Mouse (Mus musculus) cerebellum, postnatal 14 days (tissue): ENCODE results near the gene Sult2b1.

ENCODE experiments used
- DNase-seq, 2 experiments: peaks; one replicate each; pipeline ENCODE4 v3.0.0; 2021; ENCODE audit warnings: mixed read lengths in 2 of 2

The Sult2b1 gene

GRCm38 (mm10) chr7:45770427-45771082, 13.9 kb downstream of the Sult2b1 start:
- DNase-seq = no peak

GRCm38 (mm10) chr7:45767500-45767899, 17.0 kb downstream of the Sult2b1 start:
- DNase-seq = no peak

- DNase-seq = no peak
Measured at GRCm38 (mm10) chr7:45766764-45767163, 17.7 kb downstream of the Sult2b1 start.

- DNase-seq = no peak
Measured at GRCm38 (mm10) chr7:45765995-45766394, 18.5 kb downstream of the Sult2b1 start.

DNA sequence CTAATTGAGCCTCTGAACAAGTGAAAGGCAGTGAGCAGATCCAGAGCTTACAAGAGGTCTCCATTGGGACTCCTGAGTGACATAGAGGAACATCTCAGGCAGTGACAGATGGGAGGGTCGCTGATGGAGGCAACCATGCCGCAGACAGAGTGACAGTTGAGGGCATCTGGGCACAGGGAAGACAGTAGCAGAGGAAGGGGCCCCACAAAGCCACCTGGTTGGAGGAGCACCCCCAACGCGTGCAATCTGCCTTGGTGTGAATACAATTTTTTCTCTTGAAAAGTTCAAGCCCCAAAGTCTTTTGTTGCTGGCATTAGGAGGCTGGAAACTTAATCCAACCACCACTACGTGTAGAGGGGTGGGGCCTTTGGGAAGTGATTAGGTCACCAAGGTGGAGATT, 24.3 kb downstream of the Sult2b1 start:
- no peak for DNase-seq

DNA sequence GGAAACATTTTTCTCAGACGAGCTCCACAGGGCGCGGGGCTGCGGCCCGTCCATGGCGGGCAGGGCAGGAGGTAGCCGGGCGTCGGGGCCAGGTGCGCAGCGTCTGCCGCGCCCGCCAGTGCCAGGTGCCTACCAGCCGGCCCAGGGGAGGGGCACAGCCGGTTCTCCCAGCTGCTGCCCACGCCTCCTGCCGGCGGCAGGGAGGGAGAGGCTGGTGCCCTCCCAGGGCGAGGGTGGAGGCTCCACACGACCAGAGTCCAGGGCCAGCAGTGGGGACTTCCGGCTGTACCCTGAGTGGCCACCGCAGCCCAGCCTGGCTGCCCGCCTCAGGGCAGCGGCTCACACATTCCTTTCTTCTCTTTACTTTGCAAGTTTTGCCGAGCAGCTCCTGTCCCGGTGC, 25.1 kb downstream of the Sult2b1 start:
- no peak for DNase-seq

GRCm38 (mm10) chr7:45755703-45756102, 28.8 kb downstream of the Sult2b1 start:
- no peak for DNase-seq

DNA sequence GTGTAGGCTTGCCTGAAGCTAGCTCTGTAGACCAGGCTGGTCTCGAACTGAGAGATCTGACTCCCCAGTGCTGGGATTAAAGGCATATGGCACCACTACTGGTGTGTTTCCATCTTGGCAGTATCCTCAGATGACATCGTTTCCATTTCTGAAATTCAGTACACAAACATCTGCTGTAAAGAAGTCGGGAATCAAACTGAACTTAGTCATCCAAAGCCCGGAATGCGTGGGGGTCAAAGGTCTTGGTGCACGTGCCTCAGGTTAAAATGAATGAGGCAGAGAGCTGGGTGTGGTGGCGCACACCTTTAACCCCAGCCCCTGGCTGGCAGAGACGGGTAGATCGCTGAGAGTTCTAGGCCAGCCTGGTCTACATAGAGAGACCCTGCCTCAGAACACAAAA, 34.3 kb downstream of the Sult2b1 start:
- no peak for DNase-seq

- DNase-seq = no peak
Measured at GRCm38 (mm10) chr7:45749401-45749800, 35.1 kb downstream of the Sult2b1 start.

DNA sequence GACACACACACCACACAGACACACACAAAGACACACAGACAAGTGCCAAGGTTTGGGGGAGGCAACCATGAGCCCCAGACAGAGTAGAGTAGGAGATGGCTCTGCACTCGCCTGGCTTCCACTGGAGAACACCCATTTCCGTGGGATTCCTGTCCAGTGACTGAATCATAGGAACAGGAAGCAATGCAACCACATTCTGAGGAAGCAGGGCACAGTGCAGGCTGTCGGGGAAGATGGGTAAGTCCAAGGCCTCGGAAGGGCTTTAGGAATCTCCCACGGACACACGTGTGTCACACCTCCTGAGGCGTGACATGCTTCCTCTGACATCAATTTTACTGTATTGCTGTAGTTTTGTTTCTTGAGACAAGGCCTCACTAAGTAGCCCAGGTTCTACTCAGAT, 36.4 kb downstream of the Sult2b1 start:
- DNase-seq = no peak

DNA sequence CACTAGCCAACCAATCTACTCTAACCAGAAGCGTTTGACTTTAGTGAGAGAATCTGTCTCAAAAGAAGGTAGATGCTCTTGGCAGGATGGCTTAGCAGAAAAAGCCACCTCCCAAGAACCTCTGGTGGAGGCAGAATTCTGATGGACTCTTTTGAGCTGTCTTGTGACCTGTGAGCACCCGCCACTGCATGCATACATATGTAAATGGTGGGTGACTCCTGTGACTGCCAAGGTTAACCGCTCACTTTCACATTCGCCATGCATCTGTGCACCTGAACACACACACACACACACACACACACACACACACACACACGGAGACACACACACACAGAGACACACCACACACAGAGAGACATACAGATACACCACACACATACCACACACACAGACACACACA, 37.0 kb downstream of the Sult2b1 start:
- DNase-seq = no peak

GRCm38 (mm10) chr7:45746518-45746917, 38.0 kb downstream of the Sult2b1 start:
- DNase-seq = no peak

DNA sequence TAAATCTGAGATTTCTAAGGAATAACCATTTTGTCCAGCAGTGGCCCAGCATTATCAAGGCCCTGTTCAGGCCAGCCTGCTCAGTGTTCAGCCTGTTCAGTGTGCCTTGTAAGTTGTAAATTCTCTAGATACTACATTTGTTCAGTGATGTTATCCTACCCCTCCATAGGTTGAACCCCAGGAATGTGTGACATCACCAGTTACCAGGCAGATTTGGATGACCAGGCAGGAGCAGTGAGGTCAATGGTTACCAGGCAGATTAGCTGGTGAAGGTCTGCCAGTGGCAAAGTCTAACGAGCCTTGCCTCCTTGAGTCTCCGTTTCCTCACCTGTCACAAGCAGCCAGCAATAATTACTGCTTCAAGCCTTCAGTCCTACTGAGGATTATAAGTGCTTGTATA, 40.1 kb downstream of the Sult2b1 start:
- peak; percentile 85 to 97 for DNase-seq

DNA sequence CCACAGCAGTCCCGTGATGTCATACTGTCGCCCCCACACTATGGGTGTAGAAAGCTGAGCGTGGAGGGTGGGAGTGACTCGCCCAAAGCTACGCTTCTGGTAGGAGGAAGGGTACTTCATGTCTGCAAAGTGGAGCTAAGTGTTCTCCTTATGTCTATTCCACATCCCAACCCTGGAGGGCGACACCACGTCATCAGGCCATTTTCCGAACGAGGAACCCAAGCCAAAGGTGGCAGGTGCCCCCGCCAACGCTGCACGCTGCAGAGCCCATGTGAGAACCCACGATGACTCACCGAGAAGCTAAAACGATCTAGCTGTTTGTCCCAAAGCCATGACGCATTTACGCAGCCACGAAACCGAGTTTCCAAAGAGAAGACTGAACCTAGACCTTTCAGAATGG, 42.1 kb downstream of the Sult2b1 start:
- DNase-seq = peak; percentile 53 to 80

GRCm38 (mm10) chr7:45741777-45742176, 42.7 kb downstream of the Sult2b1 start:
- DNase-seq = no peak

DNA sequence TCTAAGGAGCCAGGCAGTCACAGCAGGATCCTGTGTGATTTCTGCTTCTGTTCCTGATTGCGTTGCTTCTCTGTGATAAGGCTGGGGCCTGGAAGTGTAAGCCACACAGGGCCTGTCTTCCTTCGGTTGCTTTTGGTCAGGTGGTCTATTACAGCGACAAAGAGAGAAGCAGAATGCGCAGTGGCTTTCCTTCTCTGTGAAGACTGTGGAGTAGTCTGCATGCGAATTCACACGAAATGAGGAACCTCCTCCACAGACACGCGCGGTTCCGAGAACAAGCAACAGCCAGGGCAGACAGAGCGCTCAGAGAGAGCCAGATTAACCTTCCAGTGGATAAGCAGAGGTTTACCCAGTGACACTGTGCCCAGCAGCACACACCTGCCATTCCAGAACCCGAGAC, 43.2 kb downstream of the Sult2b1 start:
- no peak for DNase-seq

DNA sequence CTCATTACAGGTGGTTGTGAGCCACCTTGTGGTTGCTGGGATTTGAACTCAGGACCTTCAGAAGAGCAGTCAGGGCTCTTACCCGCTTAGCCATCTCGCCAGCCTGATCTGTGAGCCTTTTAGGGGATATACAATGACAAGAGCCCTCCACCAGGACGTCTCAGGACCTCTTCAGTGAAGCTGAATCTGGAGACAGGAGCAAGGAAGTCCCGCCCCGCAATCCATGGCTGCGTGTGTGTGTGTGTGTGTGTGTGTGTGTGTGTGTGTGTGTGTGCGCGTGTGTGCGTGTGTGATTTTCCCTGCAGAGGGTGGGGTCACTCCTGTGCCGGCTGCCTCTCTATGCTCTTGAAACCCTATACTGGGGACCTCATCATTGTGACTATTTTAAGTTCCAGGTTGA, 44.6 kb downstream of the Sult2b1 start:
- no peak for DNase-seq

DNA sequence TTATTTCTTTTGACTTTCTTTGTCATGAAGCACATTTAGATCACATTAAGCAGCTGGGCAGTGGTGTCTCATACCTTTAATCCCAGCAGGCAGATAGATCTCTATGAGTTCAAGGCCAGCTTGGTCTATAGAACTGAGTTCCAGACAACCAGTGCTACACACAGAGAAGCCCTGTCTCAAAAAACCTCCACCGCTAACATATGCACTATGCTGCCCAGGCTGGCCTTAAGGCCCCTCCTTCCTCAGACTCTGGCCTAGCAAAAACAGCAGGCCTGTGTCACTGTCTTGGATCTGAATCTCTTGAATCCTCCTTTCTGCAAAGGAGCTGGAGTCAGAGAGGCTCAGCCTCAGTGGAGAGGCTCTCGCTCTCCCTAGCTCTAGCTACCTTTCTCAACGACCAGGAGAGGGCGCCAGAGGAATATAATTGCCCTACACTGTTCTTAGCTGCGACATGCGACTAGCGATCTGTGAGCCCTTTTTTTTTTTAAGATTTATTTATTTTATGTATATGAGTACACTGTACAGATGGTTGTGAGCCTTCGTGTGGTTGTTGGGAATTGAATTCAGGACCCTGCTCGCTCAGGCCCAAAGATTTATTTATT, 45.2 kb downstream of the Sult2b1 start:
- DNase-seq = peak; percentile 92 to 94

GRCm38 (mm10) chr7:45733477-45733876, 51.0 kb downstream of the Sult2b1 start:
- no peak for DNase-seq

DNA sequence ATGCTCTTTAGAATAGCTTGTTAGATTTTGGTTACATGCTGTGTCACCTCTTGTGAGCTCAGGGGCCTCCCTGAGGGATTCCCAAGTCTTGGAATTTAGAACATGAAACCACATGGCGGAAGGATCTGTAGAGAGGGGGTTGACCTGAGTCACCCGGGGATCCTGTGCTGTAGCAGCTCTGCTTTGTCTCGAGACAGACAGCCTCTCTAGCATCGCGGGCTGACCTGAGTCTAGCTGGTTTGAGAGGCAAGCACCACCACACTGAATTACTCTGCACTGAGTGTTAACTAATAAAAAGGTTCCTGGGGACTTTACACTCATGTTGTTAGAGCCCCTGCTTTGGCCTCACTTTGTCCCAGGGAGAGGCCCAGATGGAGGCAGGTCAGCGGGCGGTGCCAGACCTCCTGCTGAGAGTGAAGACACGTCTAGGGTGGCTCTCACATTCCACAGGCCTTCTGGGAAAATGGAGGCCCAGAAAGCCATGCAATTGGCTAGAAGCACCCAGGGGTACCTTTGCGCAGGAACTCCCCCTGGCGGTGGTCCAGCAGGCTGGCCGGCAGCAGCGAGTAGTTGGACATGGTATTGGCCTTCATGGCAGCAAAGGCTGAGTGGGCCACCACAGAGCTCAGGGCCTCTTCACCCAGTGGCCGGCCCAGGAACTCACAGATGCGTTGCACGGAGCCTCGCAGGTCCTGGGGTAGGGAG, 53.6 kb downstream of the Sult2b1 start:
- peak; percentile 47 to 69 for DNase-seq

DNA sequence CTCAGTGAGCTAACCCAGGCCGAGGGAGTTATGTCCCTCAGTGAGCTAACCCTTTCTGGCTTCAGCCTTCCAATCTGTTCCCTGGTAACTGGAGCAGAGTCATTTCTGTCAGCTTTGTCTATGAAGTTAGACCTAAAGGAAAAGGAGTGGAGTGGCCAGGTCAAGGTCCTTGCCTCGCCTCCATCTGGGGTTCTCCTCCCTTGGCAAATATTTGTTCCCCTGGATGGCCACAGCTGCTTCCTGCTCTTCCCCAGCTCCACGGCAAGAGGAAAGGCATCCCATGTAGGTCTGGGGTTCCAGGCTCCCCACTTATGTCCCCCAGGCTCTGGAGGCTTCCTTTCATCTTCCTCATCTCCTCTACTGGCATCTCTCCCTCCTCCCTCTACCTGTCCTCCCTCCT, 56.8 kb downstream of the Sult2b1 start:
- no peak for DNase-seq

DNA sequence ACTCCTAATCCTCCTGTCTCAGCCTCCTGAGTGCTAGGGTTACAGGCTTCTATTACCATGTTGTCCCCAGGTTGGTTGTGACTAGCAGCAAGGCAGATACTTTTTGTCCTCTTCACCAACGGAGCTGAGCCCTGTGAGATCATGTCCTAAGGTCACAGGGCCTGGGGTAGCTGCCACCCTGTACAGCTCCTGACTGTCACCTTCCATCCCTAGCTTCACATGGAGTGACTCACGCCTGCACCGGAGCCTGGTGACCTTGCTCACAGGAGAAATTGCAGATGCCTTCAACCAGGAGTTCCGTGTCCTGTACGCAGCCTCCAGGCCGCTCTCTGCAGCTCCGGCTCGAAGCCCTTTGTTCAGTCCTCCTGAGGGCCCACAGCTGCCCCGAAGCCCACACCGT, 58.0 kb downstream of the Sult2b1 start:
- DNase-seq = no peak

DNA sequence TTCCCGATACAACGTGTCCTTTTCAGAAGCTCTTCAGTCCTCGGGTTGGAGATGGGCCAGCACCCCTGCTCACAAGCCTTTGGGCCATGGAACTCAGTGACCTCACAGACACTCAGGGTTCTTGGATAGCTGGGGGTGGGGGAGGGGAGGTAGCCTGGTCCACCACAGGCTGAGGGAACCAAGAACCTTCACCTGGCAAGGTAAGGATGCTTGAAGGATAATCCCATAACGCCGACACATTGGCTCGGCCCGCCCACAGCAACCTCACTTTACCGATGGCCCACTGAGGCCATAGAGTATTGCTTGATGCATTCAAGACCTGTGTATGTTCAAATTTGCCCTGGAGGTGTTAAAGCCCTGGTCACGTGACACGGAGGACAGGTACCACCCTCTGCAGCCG, 58.8 kb downstream of the Sult2b1 start, which contains the start of gene Spaca4:
TSS of gene Spaca4 (minus strand) at position 101 of the 400 bp plus-strand sequence.
- peak in 1 of 2 experiments; percentile 29 for DNase-seq

GRCm38 (mm10) chr7:45725151-45725550, 59.3 kb downstream of the Sult2b1 start:
- no peak for DNase-seq
